Mouse (Mus musculus) common myeloid progenitor, adult 5-6 weeks (primary cell): ENCODE results near the gene Tle3. TPM values are rescaled to one million over a fixed set of nuclear protein-coding genes. Genes with fewer than 3 reads are reported as not detected.

ENCODE experiments used
- ATAC-seq: replicated peaks from 2 replicates; pipeline ENCODE4 v1.8.0; 2016; ENCODE audit warnings: low read depth, mild to moderate bottlenecking, moderate TSS enrichment, inconsistent platforms; ENCODE audit not compliant: poor library complexity, severe bottlenecking
- total RNA-seq: library from RNA; stranded (forward); fragments of 200-1000, 187-1606 nt; gene quantifications from 2 replicates; pipeline ENCODE4 v1.2.3, GENCODE M21; 2017

The Tle3 gene
- total RNA-seq, 1 experiment from 2014 or later: 42.9 TPM

GRCm38 (mm10) chr9:61388689-61389403 is 16.7 kb downstream of the Tle3 start:
- ATAC-seq: no peak

- ATAC-seq: peak; percentile 16; the same call in 1 of the 2 replicates
Observed at GRCm38 (mm10) chr9:61389404-61389701, 17.2 kb downstream of the Tle3 start.

- ATAC-seq: no peak
Observed at GRCm38 (mm10) chr9:61391570-61392337, 19.6 kb downstream of the Tle3 start.

- ATAC-seq: no peak
Observed at GRCm38 (mm10) chr9:61392338-61392620, 20.1 kb downstream of the Tle3 start.

GRCm38 (mm10) chr9:61393161-61393560 is 21.0 kb downstream of the Tle3 start:
- ATAC-seq: no peak

- ATAC-seq: no peak
Observed at GRCm38 (mm10) chr9:61393847-61394246, 21.7 kb downstream of the Tle3 start.

- ATAC-seq: no peak
Observed at GRCm38 (mm10) chr9:61395071-61395470, 22.9 kb downstream of the Tle3 start.

- ATAC-seq: no peak
Observed at GRCm38 (mm10) chr9:61396474-61396873, 24.3 kb downstream of the Tle3 start.

GRCm38 (mm10) chr9:61397130-61397529 is 25.0 kb downstream of the Tle3 start:
- no peak for ATAC-seq

- no peak for ATAC-seq
Observed at GRCm38 (mm10) chr9:61398160-61398559, 26.0 kb downstream of the Tle3 start.

- no peak for ATAC-seq
Observed at GRCm38 (mm10) chr9:61400132-61400531, 28.0 kb downstream of the Tle3 start.

- no peak for ATAC-seq
Observed at GRCm38 (mm10) chr9:61401664-61402063, 29.5 kb downstream of the Tle3 start.

- no peak for ATAC-seq
Observed at GRCm38 (mm10) chr9:61402268-61402667, 30.1 kb downstream of the Tle3 start.

GRCm38 (mm10) chr9:61402716-61403115 is 30.6 kb downstream of the Tle3 start:
- no peak for ATAC-seq

GRCm38 (mm10) chr9:61403866-61404614 is 31.9 kb downstream of the Tle3 start:
- ATAC-seq: no peak

- ATAC-seq: no peak
Observed at GRCm38 (mm10) chr9:61404615-61404980, 32.4 kb downstream of the Tle3 start.

GRCm38 (mm10) chr9:61404998-61405621 is 32.9 kb downstream of the Tle3 start:
- no peak for ATAC-seq

GRCm38 (mm10) chr9:61406343-61406742 is 34.2 kb downstream of the Tle3 start:
- ATAC-seq: no peak

GRCm38 (mm10) chr9:61409046-61409445 is 36.9 kb downstream of the Tle3 start:
- ATAC-seq: no peak

- no peak for ATAC-seq
Observed at GRCm38 (mm10) chr9:61413665-61414456, 41.7 kb downstream of the Tle3 start.
